Mouse (Mus musculus): ENCODE measurements around the gene Il34. TPM values are rescaled to one million over a fixed set of nuclear protein-coding genes. Genes with fewer than 3 reads are reported as not detected.

The Il34 gene
- not detected for polyA plus RNA-seq (2014; fragmentation: Illumina TruSeq; extraction: RNeasy Lipid Tissue Mini Kit (QIAGEN cat#74804); ENCODE audit: low read depth, low replicate concordance)

DNA sequence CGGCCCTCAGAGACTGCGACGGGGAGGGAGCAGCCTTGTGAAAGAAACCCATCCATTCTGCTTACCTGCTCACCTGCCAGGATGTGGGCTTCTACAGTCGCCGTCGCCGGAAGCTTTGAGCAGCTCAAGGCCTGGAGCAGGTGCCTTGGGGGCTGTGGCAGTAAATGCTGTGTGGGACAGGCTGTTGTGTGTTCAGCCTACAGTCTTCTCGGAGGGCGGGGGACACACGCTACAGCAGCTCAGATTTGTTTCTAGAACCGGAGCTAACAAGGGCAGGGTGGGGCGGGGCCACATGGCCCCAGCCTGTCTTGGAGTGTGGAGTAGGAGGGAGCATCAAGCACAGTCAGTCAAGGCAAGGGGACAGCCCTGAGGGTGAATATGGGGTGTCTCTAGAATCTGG lies at the start of gene Il34:
TSS of gene Il34 (minus strand) at position 256 of the 400 bp plus-strand sequence.

DNA sequence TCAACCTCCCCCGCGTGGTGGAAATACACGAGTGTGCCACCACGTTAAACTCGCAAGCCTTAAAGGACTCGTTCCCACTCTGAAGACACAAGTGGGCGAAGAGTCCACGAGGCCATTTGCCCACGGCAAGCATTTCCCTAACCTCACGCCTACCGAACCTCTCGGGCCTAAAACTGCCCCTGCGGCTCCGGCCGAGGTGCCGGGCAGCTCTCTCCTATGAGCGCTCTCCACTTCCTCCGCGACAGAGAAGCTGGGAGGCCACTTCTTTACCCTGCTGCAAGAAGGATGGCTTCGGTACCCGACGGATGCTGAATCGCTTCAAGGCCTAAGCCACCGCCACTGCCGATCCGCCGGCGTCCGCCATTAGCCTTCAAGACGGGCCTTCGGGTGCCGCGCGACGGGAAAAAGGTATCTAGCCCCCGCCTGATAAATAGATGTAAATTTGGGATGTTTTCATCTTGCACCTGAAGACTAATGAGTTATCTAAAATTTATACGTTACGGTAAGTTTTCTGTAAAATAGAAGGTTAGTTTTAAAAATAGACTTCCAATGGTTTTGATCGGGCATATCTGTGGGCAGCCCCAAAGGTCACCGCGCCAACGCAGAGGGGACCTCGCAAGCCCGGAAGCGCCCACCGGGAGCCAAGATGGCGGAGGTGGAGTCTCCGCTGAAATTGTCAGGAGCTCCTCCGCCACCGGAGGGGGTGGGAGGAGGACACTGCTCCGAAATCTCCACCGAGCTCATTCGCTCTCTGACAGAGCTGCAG lies 40.9 kb upstream of the Il34 start, which contains the start of the genes Cog4 and Sf3b3:
TSS of gene Cog4 (plus strand) at position 196 of the 766 bp plus-strand sequence.
TSS of gene Sf3b3 (minus strand) at position 383 of the 766 bp plus-strand sequence.

DNA sequence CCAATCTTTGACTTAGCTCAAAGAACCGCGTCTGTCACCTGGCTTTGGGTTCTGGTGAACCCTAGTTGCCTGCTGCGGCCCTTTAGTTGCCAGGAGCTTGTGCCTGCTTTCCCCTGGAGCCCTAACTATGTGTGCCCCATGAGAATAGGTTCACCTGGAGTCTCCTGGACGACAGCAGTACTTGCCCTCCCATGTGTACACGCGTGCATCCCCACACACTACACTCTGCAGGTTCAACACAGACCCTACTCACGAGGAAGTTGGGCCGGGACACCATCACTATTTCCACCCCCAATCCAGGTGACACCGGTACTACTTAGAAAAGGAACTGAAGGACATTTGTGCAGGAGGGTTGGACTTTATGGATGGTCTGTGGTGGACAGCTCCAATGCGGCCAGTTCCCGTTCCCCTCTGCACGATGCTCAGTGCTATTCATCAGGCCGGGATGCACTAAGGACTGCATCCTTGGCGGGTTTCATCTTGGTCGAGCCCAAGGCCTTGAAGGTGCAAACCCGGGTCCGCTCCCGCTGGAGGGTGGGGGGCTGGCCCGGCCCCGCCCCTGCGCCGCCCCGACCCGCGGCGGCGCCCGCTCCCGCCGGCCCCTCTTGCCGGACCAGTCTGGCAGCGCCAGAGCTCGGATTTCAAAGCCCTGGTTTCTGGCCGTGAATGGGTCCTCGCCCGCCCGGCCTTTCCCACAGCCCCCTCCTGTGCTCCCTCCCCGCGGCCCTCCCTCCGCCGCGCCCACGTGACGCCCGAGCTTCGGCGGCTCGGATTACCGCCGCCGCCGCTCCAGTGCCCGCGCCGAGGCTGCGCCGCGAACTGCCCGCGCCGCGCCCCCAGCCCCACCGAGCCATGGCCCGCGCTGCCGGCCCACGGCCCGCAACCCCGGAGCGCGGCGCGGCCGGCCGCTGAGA lies 84.8 kb downstream of the Il34 start, which contains the start of gene Mtss1l:
TSS of gene Mtss1l (plus strand) at position 792 of the 914 bp plus-strand sequence.

Other genes with a start within 250 kb of the Il34 start
- gene Vac14, start 187.3 kb downstream of the Il34 start, polyA plus RNA-seq (2014; fragmentation: Illumina TruSeq; extraction: RNeasy Lipid Tissue Mini Kit (QIAGEN cat#74804); ENCODE audit: low read depth, low replicate concordance): 1.9 TPM
- gene Mtss1l, start 84.4 kb downstream of the Il34 start, polyA plus RNA-seq (2014; fragmentation: Illumina TruSeq; extraction: RNeasy Lipid Tissue Mini Kit (QIAGEN cat#74804); ENCODE audit: low read depth, low replicate concordance): 0.88 TPM
- gene Cog4, start 40.7 kb upstream of the Il34 start, polyA plus RNA-seq (2014; fragmentation: Illumina TruSeq; extraction: RNeasy Lipid Tissue Mini Kit (QIAGEN cat#74804); ENCODE audit: low read depth, low replicate concordance): 25.9 TPM
- 26.2 TPM for gene Sf3b3, start 40.9 kb upstream of the Il34 start, polyA plus RNA-seq (2014; fragmentation: Illumina TruSeq; extraction: RNeasy Lipid Tissue Mini Kit (QIAGEN cat#74804); ENCODE audit: low read depth, low replicate concordance)
- 0.87 TPM for gene Fuk, start 96.6 kb upstream of the Il34 start, polyA plus RNA-seq (2014; fragmentation: Illumina TruSeq; extraction: RNeasy Lipid Tissue Mini Kit (QIAGEN cat#74804); ENCODE audit: low read depth, low replicate concordance)
- gene St3gal2, start 114.0 kb upstream of the Il34 start, polyA plus RNA-seq (2014; fragmentation: Illumina TruSeq; extraction: RNeasy Lipid Tissue Mini Kit (QIAGEN cat#74804); ENCODE audit: low read depth, low replicate concordance): 1.3 TPM
- 4.4 TPM for gene Ddx19a, start 191.9 kb upstream of the Il34 start, polyA plus RNA-seq (2014; fragmentation: Illumina TruSeq; extraction: RNeasy Lipid Tissue Mini Kit (QIAGEN cat#74804); ENCODE audit: low read depth, low replicate concordance)
- 63.9 TPM for gene Ddx19b, start 225.8 kb upstream of the Il34 start, polyA plus RNA-seq (2014; fragmentation: Illumina TruSeq; extraction: RNeasy Lipid Tissue Mini Kit (QIAGEN cat#74804); ENCODE audit: low read depth, low replicate concordance)
- 24.0 TPM for gene Aars, start 227.2 kb upstream of the Il34 start, polyA plus RNA-seq (2014; fragmentation: Illumina TruSeq; extraction: RNeasy Lipid Tissue Mini Kit (QIAGEN cat#74804); ENCODE audit: low read depth, low replicate concordance)